Mouse (Mus musculus) adrenal gland (tissue): ENCODE results near the gene Kcnk7.

Experiments used
- intact Hi-C: fragments of 180-260 bp; cut with DNase I; formaldehyde crosslinking; loops from one replicate; pipeline ENCODE4 v1.15.1; 2025

The Kcnk7 gene

GRCm38 (mm10) chr19:5689565-5690342 is 14.4 kb upstream of the Kcnk7 start:
- intact Hi-C loops, result no loop called here

- intact Hi-C loops, result no loop called here
These were observed 13.8 kb upstream of the Kcnk7 start for GRCm38 (mm10) chr19:5690343-5690735.

- intact Hi-C loops, result no loop called here
These were observed 12.6 kb upstream of the Kcnk7 start for GRCm38 (mm10) chr19:5691601-5692000.

- intact Hi-C loops, result no loop called here
These were observed 11.9 kb upstream of the Kcnk7 start for GRCm38 (mm10) chr19:5692086-5692912.

GRCm38 (mm10) chr19:5692913-5693396 is 11.2 kb upstream of the Kcnk7 start:
- intact Hi-C loops, result no loop called here

GRCm38 (mm10) chr19:5693801-5694200 is 10.4 kb upstream of the Kcnk7 start:
- intact Hi-C loops, result no loop called here

GRCm38 (mm10) chr19:5695849-5696462 is 8.2 kb upstream of the Kcnk7 start:
- intact Hi-C loops, result no loop called here

GRCm38 (mm10) chr19:5704801-5705571 is 819 bp downstream of the Kcnk7 start:
- intact Hi-C loops, result no loop called here

GRCm38 (mm10) chr19:5710068-5710467 is 5.9 kb downstream of the Kcnk7 start:
- intact Hi-C loops, result loop anchor here (2.0 kb wide), 1 partner anchor 71 kb away; no protein-coding TSS in a partner anchor

- intact Hi-C loops, result loop anchor here (2.0 kb wide), 1 partner anchor 70 kb away; no protein-coding TSS in a partner anchor
These were observed 6.4 kb downstream of the Kcnk7 start for GRCm38 (mm10) chr19:5710581-5710980.

- intact Hi-C loops, result loop anchor here (2.0 kb wide), 1 partner anchor 70 kb away; no protein-coding TSS in a partner anchor
These were observed 7.1 kb downstream of the Kcnk7 start for GRCm38 (mm10) chr19:5711218-5711617.

GRCm38 (mm10) chr19:5711907-5712460 is 7.8 kb downstream of the Kcnk7 start:
- intact Hi-C loops, result loop anchor here (2.0 kb wide), 1 partner anchor 69 kb away; no protein-coding TSS in a partner anchor

- intact Hi-C loops, result no loop called here
These were observed 9.1 kb downstream of the Kcnk7 start for GRCm38 (mm10) chr19:5713255-5713654.

GRCm38 (mm10) chr19:5713730-5714129 is 9.6 kb downstream of the Kcnk7 start:
- intact Hi-C loops, result no loop called here

- intact Hi-C loops, result no loop called here
These were observed 11.9 kb downstream of the Kcnk7 start for GRCm38 (mm10) chr19:5715793-5716688.

- intact Hi-C loops, result no loop called here
These were observed 12.8 kb downstream of the Kcnk7 start for GRCm38 (mm10) chr19:5716955-5717354.

- intact Hi-C loops, result no loop called here
These were observed 17.1 kb downstream of the Kcnk7 start for GRCm38 (mm10) chr19:5721233-5721632.

GRCm38 (mm10) chr19:5722848-5723425 is 18.8 kb downstream of the Kcnk7 start:
- intact Hi-C loops, result no loop called here

- intact Hi-C loops, result no loop called here
These were observed 19.9 kb downstream of the Kcnk7 start for GRCm38 (mm10) chr19:5723934-5724548.
